Mouse (Mus musculus) mouse trophoblast stem cell (cell line): Measurements from ENCODE around the gene Msx1.

Experiments
- in situ Hi-C, 2 experiments: fragments of 300-500 bp; cut with MseI, MboI; formaldehyde crosslinking; loops; 2 replicates in 1 of 2; 3 replicates in 1 of 2; pipeline ENCODE4 v1.15.1; 2025

Gene Msx1

GRCm38 (mm10) chr5:37792154-37792553 lies 32.2 kb downstream of the Msx1 start:
- in situ Hi-C loops, result no loop called here

- in situ Hi-C loops, result no loop called here
These were observed 39.5 kb downstream of the Msx1 start for GRCm38 (mm10) chr5:37784847-37785391.

GRCm38 (mm10) chr5:37783306-37783705 lies 41.1 kb downstream of the Msx1 start:
- in situ Hi-C loops, result no loop called here

GRCm38 (mm10) chr5:37775681-37776080 lies 48.7 kb downstream of the Msx1 start:
- in situ Hi-C loops, result no loop called here

GRCm38 (mm10) chr5:37774011-37774410 lies 50.4 kb downstream of the Msx1 start:
- in situ Hi-C loops, result no loop called here

GRCm38 (mm10) chr5:37770870-37771269 lies 53.5 kb downstream of the Msx1 start:
- in situ Hi-C loops, result no loop called here
